Mouse (Mus musculus): ENCODE results near the gene Ndufv2. TPM values are rescaled to one million over a fixed set of nuclear protein-coding genes. Genes with fewer than 3 reads are reported as not detected.

The Ndufv2 gene
- polyA plus RNA-seq (2015; fragmentation: Nextera tagmentation; extraction: Ambion mirVana) = 419 and 432 TPM in 2 replicates

GRCm38 (mm10) chr17:66101380-66102330, at the start of gene Ndufv2:
TSS of gene Ndufv2 (minus strand) at chr17:66101559.
- no peaks in the 10 kb centered on the region for H3K36me3 ChIP-seq
- no peaks in the 10 kb centered on the region for H3K27me3 ChIP-seq (replicated peaks)
- H3K9me3 ChIP-seq (replicated peaks) = no peaks in the 10 kb centered on the region
- peaks cover 22% of the 10 kb centered on the region for H3K4me1 ChIP-seq
- peak within 1 kb of the TSS; percentile 89 for H3K4me2 ChIP-seq
- peak within 1 kb of the TSS; percentile 97 for H3K9ac ChIP-seq (replicated peaks)
- H3K27ac ChIP-seq (replicated peaks) = peak within 1 kb of the TSS; percentile 97
- under 1% methylated on average over 63 of the region's 67 CpGs for WGBS
- ATAC-seq (ENCODE audit: low FRiP score) = peak; percentile 98
- peak within 1 kb of the TSS; percentile 94 for H3K4me3 ChIP-seq (replicated peaks)

GRCm38 (mm10) chr17:66131212-66131611, 29.9 kb upstream of the Ndufv2 start:
- Histone ChIP-seq H3K9me3 (replicated peaks) (no peaks in the 10 kb centered on the region), H3K27ac (replicated peaks) (no peak overlapping the region), H3K4me2 (no peak overlapping the region), H3K27me3 (replicated peaks) (no peaks in the 10 kb centered on the region), H3K4me3 (replicated peaks) (no peak overlapping the region), H3K36me3 (peaks cover 34% of the 10 kb centered on the region), H3K9ac (replicated peaks) (no peak overlapping the region), H3K4me1 (no peaks in the 10 kb centered on the region)
- WGBS = 97% methylated on average over 4 of the region's 4 CpGs
- no peak for ATAC-seq (ENCODE audit: low FRiP score)

- H3K27me3 ChIP-seq (replicated peaks) = no peaks in the 10 kb centered on the region
- WGBS = 93% methylated on average over 9 of the region's 9 CpGs
- H3K27ac ChIP-seq (replicated peaks) = no peak overlapping the region
- no peaks in the 10 kb centered on the region for H3K4me1 ChIP-seq
- H3K36me3 ChIP-seq = peaks cover 32% of the 10 kb centered on the region
- H3K9me3 ChIP-seq (replicated peaks) = no peaks in the 10 kb centered on the region
- H3K4me3 ChIP-seq (replicated peaks) = no peak overlapping the region
- H3K9ac ChIP-seq (replicated peaks) = no peak overlapping the region
- H3K4me2 ChIP-seq = no peak overlapping the region
- ATAC-seq (ENCODE audit: low FRiP score) = no peak
Measured at GRCm38 (mm10) chr17:66130371-66130770, 29.0 kb upstream of the Ndufv2 start.

GRCm38 (mm10) chr17:66125211-66125610, 23.9 kb upstream of the Ndufv2 start:
- no peak overlapping the region for H3K4me2 ChIP-seq
- H3K9ac ChIP-seq (replicated peaks) = no peak overlapping the region
- H3K4me3 ChIP-seq (replicated peaks) = no peak overlapping the region
- no peaks in the 10 kb centered on the region for H3K27me3 ChIP-seq (replicated peaks)
- no peaks in the 10 kb centered on the region for H3K9me3 ChIP-seq (replicated peaks)
- H3K27ac ChIP-seq (replicated peaks) = no peak overlapping the region
- WGBS = 76% methylated on average over 5 of the region's 5 CpGs
- ATAC-seq (ENCODE audit: low FRiP score) = no peak
- peaks cover 9% of the 10 kb centered on the region; the same call in 1 of the 2 replicates for H3K4me1 ChIP-seq
- H3K36me3 ChIP-seq = peaks cover 4% of the 10 kb centered on the region; the same call in 1 of the 2 replicates

- Histone ChIP-seq H3K36me3 (peaks cover 15% of the 10 kb centered on the region), H3K9ac (replicated peaks) (peak overlapping the region; percentile 75), H3K4me1 (peaks cover 9% of the 10 kb centered on the region; the same call in 1 of the 2 replicates), H3K27me3 (replicated peaks) (no peaks in the 10 kb centered on the region), H3K27ac (replicated peaks) (peak overlapping the region; percentile 68; the same call in 1 of the 2 replicates), H3K4me2 (peak overlapping the region; percentile 81), H3K4me3 (replicated peaks) (peak overlapping the region; percentile 87), H3K9me3 (replicated peaks) (no peaks in the 10 kb centered on the region)
- WGBS = under 1% methylated on average over 20 of the region's 20 CpGs
- ATAC-seq (ENCODE audit: low FRiP score) = peak; percentile 3; the same call in 1 of the 2 replicates
Measured at GRCm38 (mm10) chr17:66123816-66124610, 22.7 kb upstream of the Ndufv2 start.

GRCm38 (mm10) chr17:66123066-66123815, 21.9 kb upstream of the Ndufv2 start, which contains the start of gene Ddx11:
TSS of gene Ddx11 (plus strand) at chr17:66123520.
- H3K4me3 ChIP-seq (replicated peaks) = peak within 1 kb of the TSS; percentile 87
- H3K27ac ChIP-seq (replicated peaks) = peak within 1 kb of the TSS; percentile 68; the same call in 1 of the 2 replicates
- H3K4me1 ChIP-seq = peaks cover 9% of the 10 kb centered on the region; the same call in 1 of the 2 replicates
- no peaks in the 10 kb centered on the region for H3K9me3 ChIP-seq (replicated peaks)
- H3K36me3 ChIP-seq = peaks cover 23% of the 10 kb centered on the region
- H3K27me3 ChIP-seq (replicated peaks) = no peaks in the 10 kb centered on the region
- 6% methylated on average over 45 of the region's 45 CpGs for WGBS
- H3K9ac ChIP-seq (replicated peaks) = peak within 1 kb of the TSS; percentile 75
- peak; percentile 85 for ATAC-seq (ENCODE audit: low FRiP score)
- peak within 1 kb of the TSS; percentile 81 for H3K4me2 ChIP-seq

GRCm38 (mm10) chr17:66120701-66121100, 19.3 kb upstream of the Ndufv2 start:
- H3K4me1 ChIP-seq = peaks cover 9% of the 10 kb centered on the region; the same call in 1 of the 2 replicates
- ATAC-seq (ENCODE audit: low FRiP score) = no peak
- no peak overlapping the region for H3K4me3 ChIP-seq (replicated peaks)
- peaks cover 48% of the 10 kb centered on the region for H3K36me3 ChIP-seq
- WGBS = 89% methylated on average over 1 of the region's 1 CpGs
- H3K9ac ChIP-seq (replicated peaks) = no peak overlapping the region
- no peak overlapping the region for H3K27ac ChIP-seq (replicated peaks)
- H3K9me3 ChIP-seq (replicated peaks) = no peaks in the 10 kb centered on the region
- H3K4me2 ChIP-seq = no peak overlapping the region
- H3K27me3 ChIP-seq (replicated peaks) = no peaks in the 10 kb centered on the region

- no peak for ATAC-seq (ENCODE audit: low FRiP score)
- no peaks in the 10 kb centered on the region for H3K9me3 ChIP-seq (replicated peaks)
- H3K4me2 ChIP-seq = no peak overlapping the region
- H3K27ac ChIP-seq (replicated peaks) = no peak overlapping the region
- no peak overlapping the region for H3K4me3 ChIP-seq (replicated peaks)
- H3K27me3 ChIP-seq (replicated peaks) = no peaks in the 10 kb centered on the region
- WGBS = 86% methylated on average over 8 of the region's 8 CpGs
- peaks cover 65% of the 10 kb centered on the region for H3K36me3 ChIP-seq
- H3K4me1 ChIP-seq = peaks cover 5% of the 10 kb centered on the region; the same call in 1 of the 2 replicates
- no peak overlapping the region for H3K9ac ChIP-seq (replicated peaks)
Measured at GRCm38 (mm10) chr17:66118991-66119390, 17.6 kb upstream of the Ndufv2 start.

GRCm38 (mm10) chr17:66112166-66112565, 10.8 kb upstream of the Ndufv2 start:
- Histone ChIP-seq H3K9ac (replicated peaks) (peak overlapping the region; percentile 79), H3K9me3 (replicated peaks) (no peaks in the 10 kb centered on the region), H3K27me3 (replicated peaks) (no peaks in the 10 kb centered on the region), H3K27ac (replicated peaks) (0 out of 2 replicates have a peak overlapping the region, but pooled peaks have one; percentile 80), H3K4me2 (peak overlapping the region; percentile 61), H3K4me1 (peaks cover 19% of the 10 kb centered on the region), H3K36me3 (peaks cover 37% of the 10 kb centered on the region), H3K4me3 (replicated peaks) (peak overlapping the region; percentile 94)
- WGBS = 52% methylated on average over 4 of the region's 4 CpGs
- no peak for ATAC-seq (ENCODE audit: low FRiP score)

GRCm38 (mm10) chr17:66111402-66111959, 10.1 kb upstream of the Ndufv2 start, which contains the start of gene Washc1:
TSS of gene Washc1 (plus strand) at chr17:66111545.
- H3K4me3 ChIP-seq (replicated peaks) = peak within 1 kb of the TSS; percentile 94
- peak within 1 kb of the TSS; percentile 80 for H3K27ac ChIP-seq (replicated peaks)
- ATAC-seq (ENCODE audit: low FRiP score) = peak; percentile 97
- H3K27me3 ChIP-seq (replicated peaks) = no peaks in the 10 kb centered on the region
- H3K36me3 ChIP-seq = peaks cover 30% of the 10 kb centered on the region
- H3K4me1 ChIP-seq = peaks cover 19% of the 10 kb centered on the region
- WGBS = under 1% methylated on average over 33 of the region's 41 CpGs
- H3K9me3 ChIP-seq (replicated peaks) = no peaks in the 10 kb centered on the region
- H3K4me2 ChIP-seq = peak within 1 kb of the TSS; percentile 61
- H3K9ac ChIP-seq (replicated peaks) = peak within 1 kb of the TSS; percentile 79

All from neural tube, embryonic 15.5 days (tissue).